Mouse (Mus musculus): Measurements from ENCODE around the gene Sqor.
A peak's percentile ranks its signal among the peaks of the same experiment; 100 is the strongest.

The Sqor gene

GRCm38 (mm10) chr2:122765071-122765793 is at the start of gene Sqor:
Sqor (plus strand) TSS chr2:122765237.
- DNase-seq (ENCODE audit: low spot score in 2 of 2) = peak; percentile 38 to 39

- DNase-seq (ENCODE audit: low spot score in 2 of 2) = no peak
Observed at GRCm38 (mm10) chr2:122716301-122716842, 48.7 kb upstream of the Sqor start.

GRCm38 (mm10) chr2:122719232-122719631 is 45.8 kb upstream of the Sqor start:
- no peak for DNase-seq (ENCODE audit: low spot score in 2 of 2)

- DNase-seq (ENCODE audit: low spot score in 2 of 2) = no peak
Observed at GRCm38 (mm10) chr2:122720564-122720963, 44.5 kb upstream of the Sqor start.

- peak in 1 of 2 experiments; percentile 23 for DNase-seq (ENCODE audit: low spot score in 2 of 2)
Observed at GRCm38 (mm10) chr2:122725604-122726003, 39.4 kb upstream of the Sqor start.

GRCm38 (mm10) chr2:122731456-122731855 is 33.6 kb upstream of the Sqor start:
- DNase-seq (ENCODE audit: low spot score in 2 of 2) = no peak

GRCm38 (mm10) chr2:122737894-122738830 is 26.9 kb upstream of the Sqor start, which contains the start of gene Bloc1s6:
Bloc1s6 (plus strand) TSS chr2:122738503.
- DNase-seq (ENCODE audit: low spot score in 2 of 2) = peak; percentile 83 to 91

GRCm38 (mm10) chr2:122739023-122739422 is 26.0 kb upstream of the Sqor start:
- DNase-seq (ENCODE audit: low spot score in 2 of 2) = no peak

GRCm38 (mm10) chr2:122746461-122746860 is 18.6 kb upstream of the Sqor start:
- no peak for DNase-seq (ENCODE audit: low spot score in 2 of 2)

GRCm38 (mm10) chr2:122753739-122754343 is 11.2 kb upstream of the Sqor start:
- peak; percentile 14 to 31 for DNase-seq (ENCODE audit: low spot score in 2 of 2)

GRCm38 (mm10) chr2:122759791-122760190 is 5.2 kb upstream of the Sqor start:
- DNase-seq (ENCODE audit: low spot score in 2 of 2) = no peak

- DNase-seq (ENCODE audit: low spot score in 2 of 2) = no peak
Observed at GRCm38 (mm10) chr2:122762991-122763390, 2.0 kb upstream of the Sqor start.

GRCm38 (mm10) chr2:122764526-122764925 is 511 bp upstream of the Sqor start:
- DNase-seq (ENCODE audit: low spot score in 2 of 2) = no peak

GRCm38 (mm10) chr2:122765794-122766145 is 733 bp downstream of the Sqor start:
- no peak for DNase-seq (ENCODE audit: low spot score in 2 of 2)

- peak in 1 of 2 experiments; percentile 19 for DNase-seq (ENCODE audit: low spot score in 2 of 2)
Observed at GRCm38 (mm10) chr2:122771002-122771401, 6.0 kb downstream of the Sqor start.

GRCm38 (mm10) chr2:122772899-122773298 is 7.9 kb downstream of the Sqor start:
- DNase-seq (ENCODE audit: low spot score in 2 of 2) = no peak

GRCm38 (mm10) chr2:122775491-122775890 is 10.5 kb downstream of the Sqor start:
- no peak for DNase-seq (ENCODE audit: low spot score in 2 of 2)

GRCm38 (mm10) chr2:122776823-122777222 is 11.8 kb downstream of the Sqor start:
- DNase-seq (ENCODE audit: low spot score in 2 of 2) = no peak

GRCm38 (mm10) chr2:122779967-122780366 is 14.9 kb downstream of the Sqor start:
- no peak for DNase-seq (ENCODE audit: low spot score in 2 of 2)

GRCm38 (mm10) chr2:122780447-122780846 is 15.4 kb downstream of the Sqor start:
- no peak for DNase-seq (ENCODE audit: low spot score in 2 of 2)

- no peak for DNase-seq (ENCODE audit: low spot score in 2 of 2)
Observed at GRCm38 (mm10) chr2:122781590-122782356, 16.7 kb downstream of the Sqor start.

All from spleen, postnatal 36 days (tissue).